Mouse (Mus musculus) thymus, postnatal 10 days (tissue): Measurements from ENCODE around the gene Gm3727.
"Not testable (repeated sequence)": the region's sequence is repeated elsewhere in the genome, so short reads cannot be mapped to it uniquely, and the experiment has no call there.

ENCODE experiments used
- DNase-seq, 2 experiments: peaks; one replicate each; pipeline ENCODE4 v3.0.0; 2021; ENCODE audit warnings: low spot score in 2 of 2

Gm3727 gene

GRCm38 (mm10) chr14:7264614-7265013, at the start of gene Gm3727:
Gm3727 (minus strand) TSS chr14:7264714.
- not testable (repeated sequence) for DNase-seq

GRCm38 (mm10) chr14:7243498-7243897, 21.0 kb downstream of the Gm3727 start:
- not testable (repeated sequence) for DNase-seq
